Mouse (Mus musculus) olfactory bulb, adult 2 months (tissue): ENCODE data around the gene Plau. TPM values are rescaled to one million over a fixed set of nuclear protein-coding genes. Genes with fewer than 3 reads are reported as not detected.

Experiments
- H3K27ac ChIP-seq: fragments of 200-500 bp; 2 replicates; pipeline ENCODE4 v1.5.1; 2012; ENCODE audit warnings: low read depth, low read length; ENCODE audit not compliant: insufficient read depth
- H3K4me1 ChIP-seq: fragments of 200-500 bp; 2 replicates; pipeline ENCODE4 v1.6.1; 2012; ENCODE audit warnings: low read length; ENCODE audit not compliant: control insufficient read depth, insufficient read depth
- H3K4me3 ChIP-seq: fragments of 200-500 bp; 2 replicates; pipeline ENCODE4 v1.5.1; 2012; ENCODE audit warnings: mild to moderate bottlenecking, low read depth, low read length, moderate library complexity; ENCODE audit not compliant: insufficient read depth
- CTCF ChIP-seq: fragments of 200-500 bp; IDR thresholded peaks from 2 replicates; pipeline ENCODE4 v1.5.1; 2012; ENCODE audit warnings: low read depth, mild to moderate bottlenecking, low read length, moderate library complexity; ENCODE audit not compliant: insufficient read depth
- POLR2A ChIP-seq: fragments of 200-500 bp; IDR thresholded peaks from 2 replicates; pipeline ENCODE4 v1.6.1; 2012; ENCODE audit warnings: mild to moderate bottlenecking, low read depth, low read length, moderate library complexity; ENCODE audit not compliant: insufficient read depth
- WGBS: fragments of 180-500 bp; shearing (Covaris S2); methylation state at CpG from one replicate; pipeline ENCODE4 v1.1.7; 2018; 5-methylcytosine and 5-hydroxymethylcytosine counted together
- polyA plus RNA-seq: library from polyadenylated mRNA; stranded (reverse); fragments of >200 nt; gene quantifications from 2 replicates; pipeline ENCODE4 v1.2.4, GENCODE M21; 2012; ENCODE audit warnings: low replicate concordance; ENCODE audit not compliant: missing spikeins, insufficient read depth, insufficient read length

The Plau gene
- not detected in 2 replicates for polyA plus RNA-seq

DNA sequence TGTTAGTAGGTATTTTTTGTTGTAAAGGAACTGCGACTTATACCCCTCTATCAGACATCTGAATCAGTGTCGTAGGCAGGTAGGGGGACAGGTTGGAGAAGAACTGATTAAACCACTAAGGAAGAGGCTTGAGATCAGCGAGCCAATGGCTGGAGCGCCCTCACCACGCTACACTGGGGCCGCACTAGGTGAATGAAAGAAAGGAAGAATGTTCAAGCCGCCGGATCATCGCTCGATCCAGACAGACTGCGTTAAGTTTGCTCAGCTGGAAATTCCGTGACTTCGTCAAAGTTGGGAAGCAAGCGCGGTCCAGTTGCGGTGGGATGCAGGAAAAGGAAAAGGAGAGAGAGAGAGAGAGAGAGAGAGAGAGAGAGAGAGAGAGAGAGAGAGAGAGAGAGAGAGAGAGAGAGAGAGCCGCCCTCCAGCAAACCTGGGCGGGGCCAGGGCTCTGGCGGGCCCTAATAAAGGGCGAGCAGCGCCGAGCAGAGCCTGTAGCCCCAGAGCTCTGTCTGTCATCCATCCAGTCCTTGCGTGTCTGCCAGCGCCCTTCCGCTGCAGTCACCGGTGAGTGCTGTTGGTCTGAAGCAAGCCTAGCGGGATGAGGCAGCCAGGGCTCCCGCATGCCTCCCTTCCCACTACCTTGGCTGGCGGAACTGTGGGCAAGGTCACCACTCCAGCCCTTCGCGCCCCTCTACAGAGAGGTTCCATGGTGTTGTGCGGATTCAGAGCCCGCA, at the start of gene Plau:
TSS of gene Plau (plus strand) at position 490 of the 734 bp plus-strand sequence.
- peaks cover 13% of the 10 kb centered on the region for H3K4me1 ChIP-seq
- no peak within 1 kb of the TSS for H3K27ac ChIP-seq
- WGBS, result 2% methylated on average over 33 of the region's 33 CpGs
- H3K4me3 ChIP-seq, result peak within 1 kb of the TSS; percentile 39
- TF ChIP-seq CTCF, result no peak
- no peak for TF ChIP-seq POLR2A

DNA sequence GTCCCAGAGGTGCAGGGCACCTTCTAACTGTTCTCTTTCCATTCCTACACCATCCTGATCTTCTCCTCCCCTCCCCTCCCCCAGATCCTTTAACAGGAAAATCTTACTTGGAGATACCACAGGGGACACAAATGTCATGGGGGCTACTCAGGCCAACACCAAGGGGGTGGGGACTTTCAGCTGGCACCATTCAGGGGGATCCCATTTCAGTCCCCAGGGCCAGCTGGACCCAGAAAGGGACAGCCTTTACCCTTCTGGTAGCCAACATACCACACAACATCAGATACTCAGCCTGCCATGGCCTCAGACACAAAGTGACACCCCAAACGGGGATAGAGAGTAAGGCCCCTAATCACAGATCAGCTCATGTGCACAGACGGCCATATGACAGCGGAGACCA, 48.3 kb upstream of the Plau start:
- Histone ChIP-seq H3K27ac (no peak overlapping the region), H3K4me3 (no peak overlapping the region), H3K4me1 (peaks cover 54% of the 10 kb centered on the region)
- 85% methylated on average over 3 of the region's 3 CpGs for WGBS
- TF ChIP-seq CTCF (no peak), POLR2A (no peak)

DNA sequence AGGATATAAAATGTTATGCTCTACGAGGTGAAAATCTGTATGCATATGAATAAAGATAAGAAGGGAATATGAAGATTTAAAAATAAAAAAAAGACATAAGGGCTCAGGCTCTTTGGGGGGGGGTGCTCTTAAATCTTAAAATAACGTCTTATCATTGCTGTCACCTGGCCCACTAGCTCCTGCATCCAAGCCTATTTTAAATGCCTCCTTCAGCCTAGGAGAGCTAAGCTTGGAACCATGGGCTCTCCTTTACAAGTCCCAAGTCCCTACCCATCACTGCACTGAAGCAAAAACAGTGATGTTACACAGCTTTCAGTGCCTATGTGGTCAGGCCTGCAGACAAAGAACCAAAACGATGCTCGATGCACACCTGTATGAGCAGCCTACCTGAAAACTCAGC, 46.9 kb upstream of the Plau start:
- WGBS, result 86% methylated on average over 4 of the region's 4 CpGs
- Histone ChIP-seq H3K27ac (no peak overlapping the region), H3K4me1 (peaks cover 51% of the 10 kb centered on the region), H3K4me3 (no peak overlapping the region)
- TF ChIP-seq POLR2A (no peak), CTCF (no peak)

DNA sequence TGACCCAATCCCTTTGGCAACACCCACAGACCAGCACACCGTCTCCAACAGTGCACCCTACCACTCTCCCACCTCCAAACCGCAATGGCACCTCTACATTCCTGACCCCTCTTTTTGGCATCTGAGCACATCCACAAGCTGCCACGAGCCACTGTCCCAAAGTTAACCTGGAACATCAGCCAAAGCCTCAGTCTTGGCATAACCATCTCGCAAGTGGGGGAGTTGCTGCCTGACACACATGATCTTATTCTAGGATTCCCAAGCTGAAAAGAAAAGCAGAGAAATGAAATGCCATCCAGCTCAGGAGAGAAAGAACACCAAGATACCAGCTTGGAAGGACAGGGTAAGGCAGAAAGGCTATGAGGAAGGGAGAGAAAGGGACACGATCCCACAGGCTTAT, 46.0 kb upstream of the Plau start:
- TF ChIP-seq POLR2A, result no peak
- TF ChIP-seq CTCF, result no peak
- Histone ChIP-seq H3K4me3 (no peak overlapping the region), H3K4me1 (peaks cover 46% of the 10 kb centered on the region), H3K27ac (no peak overlapping the region)
- WGBS, result 80% methylated on average over 5 of the region's 5 CpGs

DNA sequence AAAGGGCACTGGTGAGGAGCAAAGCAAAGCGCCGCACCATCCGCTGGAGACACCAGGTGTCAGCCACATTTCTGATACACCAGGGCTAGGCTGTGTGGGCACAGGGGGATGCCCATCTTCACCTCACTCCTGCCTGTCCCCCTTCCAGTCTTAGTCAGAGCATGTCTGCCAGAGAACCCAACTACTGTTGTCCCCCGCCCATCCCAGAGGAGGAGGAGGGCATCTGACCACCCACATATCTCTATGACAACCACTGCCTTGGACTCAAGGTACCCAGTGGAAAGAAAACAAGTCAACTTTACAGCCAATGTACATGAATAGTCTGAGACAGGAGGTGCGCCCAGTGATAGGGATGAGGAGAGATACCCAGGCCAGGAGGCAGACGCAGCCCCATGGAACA, 45.5 kb upstream of the Plau start:
- Histone ChIP-seq H3K27ac (no peak overlapping the region), H3K4me3 (no peak overlapping the region), H3K4me1 (peaks cover 48% of the 10 kb centered on the region)
- WGBS, result 85% methylated on average over 6 of the region's 6 CpGs
- no peak for TF ChIP-seq CTCF
- TF ChIP-seq POLR2A, result no peak

DNA sequence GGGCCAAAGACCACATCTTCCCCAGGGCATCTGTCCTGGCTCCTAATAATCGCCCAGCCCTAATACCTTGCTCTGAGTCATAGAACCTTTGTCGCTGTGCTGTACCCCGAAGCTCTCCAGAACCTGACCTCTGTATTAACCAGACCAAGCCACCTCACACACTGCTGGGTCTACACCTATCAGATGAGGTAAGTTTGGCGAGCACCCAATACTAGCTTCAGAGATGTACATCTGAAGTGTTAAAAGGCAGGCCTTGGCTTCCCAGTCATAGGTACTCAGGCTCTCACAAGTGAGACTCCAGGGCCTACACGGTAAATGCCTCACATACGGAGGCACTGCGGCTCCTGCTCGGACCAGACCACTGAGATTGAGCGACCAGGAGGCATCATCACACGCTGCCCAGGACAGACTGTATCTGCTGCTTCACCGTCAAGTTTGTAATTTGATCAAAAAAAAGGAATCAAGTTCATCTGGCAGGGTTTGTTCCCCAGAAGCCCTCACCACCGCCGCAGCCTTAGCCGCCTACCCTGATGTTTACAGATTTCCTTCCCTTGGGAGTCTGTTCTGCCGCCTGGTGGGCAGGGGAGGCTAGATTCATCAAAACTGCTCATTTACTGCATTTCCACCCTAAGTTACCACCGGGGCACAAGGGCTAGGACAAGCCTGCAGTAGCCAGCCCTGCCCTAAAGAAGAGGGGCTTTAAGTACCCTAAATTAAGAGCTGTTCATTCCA, 44.8 kb upstream of the Plau start:
- H3K27ac ChIP-seq, result peak overlapping the region; percentile 58; the same call in 1 of the 2 replicates
- 58% methylated on average over 16 of the region's 16 CpGs for WGBS
- TF ChIP-seq POLR2A (no peak), CTCF (no peak)
- H3K4me1 ChIP-seq, result peaks cover 47% of the 10 kb centered on the region
- peak overlapping the region; percentile 21; the same call in 1 of the 2 replicates for H3K4me3 ChIP-seq

DNA sequence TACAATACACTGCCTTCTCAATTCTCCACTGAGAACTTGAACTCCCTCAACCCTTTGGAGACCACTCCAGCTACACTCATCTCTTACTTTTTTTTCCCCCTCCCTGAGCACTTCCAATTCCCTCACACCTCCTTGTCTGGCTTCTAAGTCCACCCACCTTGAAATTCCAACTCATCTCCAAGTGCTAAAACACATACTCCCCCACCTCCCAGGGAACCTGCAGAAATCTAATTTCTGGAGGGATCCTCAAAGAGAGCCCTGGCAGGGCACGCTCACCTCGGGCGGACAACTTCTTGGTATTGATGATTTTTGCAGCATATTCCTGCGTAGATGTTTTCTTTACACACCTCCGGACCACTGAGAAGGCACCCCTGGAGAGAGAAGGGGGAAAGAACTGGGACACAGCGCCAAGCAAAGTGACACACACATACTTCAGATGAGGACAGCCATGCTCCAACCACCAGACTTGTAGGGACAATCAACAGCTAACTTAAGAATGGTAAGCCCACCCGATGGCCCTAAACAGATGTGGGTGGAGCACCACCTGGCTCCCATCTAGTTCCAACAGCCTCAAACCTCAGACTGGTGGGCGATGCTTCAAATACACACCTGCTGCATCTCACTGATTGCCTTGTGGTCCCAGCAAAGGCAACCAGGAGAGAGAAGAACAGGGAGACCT, 44.1 kb upstream of the Plau start:
- H3K4me3 ChIP-seq, result peak overlapping the region; percentile 99
- H3K27ac ChIP-seq, result peak overlapping the region; percentile 58
- WGBS, result 51% methylated on average over 8 of the region's 8 CpGs
- H3K4me1 ChIP-seq, result peaks cover 46% of the 10 kb centered on the region
- TF ChIP-seq POLR2A, result no peak
- no peak for TF ChIP-seq CTCF

DNA sequence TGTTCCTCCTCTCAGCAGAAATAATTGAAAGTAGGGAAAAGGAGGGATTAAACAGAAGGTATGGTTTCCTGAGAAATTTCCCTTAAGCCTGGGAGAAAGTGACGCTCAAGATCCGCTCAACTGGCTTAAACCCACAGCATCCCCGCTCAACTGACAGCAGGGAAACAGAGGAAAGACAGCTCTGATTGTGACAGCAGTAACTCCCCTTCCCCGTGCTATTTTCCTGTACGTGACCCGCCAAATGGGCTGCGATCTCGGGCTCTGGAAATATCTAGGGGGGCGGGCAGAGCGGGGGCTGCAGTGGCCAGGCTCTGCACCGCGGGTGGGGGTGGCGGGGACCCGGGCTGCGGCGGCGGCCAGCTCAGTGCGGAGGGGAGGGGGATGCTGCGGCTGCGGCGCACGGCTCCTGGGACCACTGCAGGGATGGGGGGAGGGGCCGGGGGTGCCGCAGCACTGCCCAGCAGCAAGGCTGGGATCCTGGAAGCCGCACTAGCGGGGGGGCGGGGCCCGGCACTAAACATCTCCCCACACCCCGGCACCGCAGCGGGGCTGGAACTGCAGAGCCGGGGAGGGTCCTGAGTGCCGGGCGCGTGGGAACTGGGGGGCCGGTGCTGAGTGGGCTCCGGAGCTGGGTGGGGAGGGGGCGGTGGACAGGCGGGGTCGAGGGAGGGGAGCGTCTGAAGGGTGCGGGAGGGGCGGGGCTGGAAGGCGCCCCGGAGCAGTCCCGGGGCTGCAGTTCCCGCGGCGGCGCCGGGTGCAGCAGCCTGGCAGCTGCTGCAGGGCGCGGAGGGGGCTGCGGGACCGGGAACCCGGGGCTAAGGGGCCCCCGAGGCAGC, 43.3 kb upstream of the Plau start:
- 2% methylated on average over 42 of the region's 57 CpGs for WGBS
- TF ChIP-seq POLR2A, result no peak
- TF ChIP-seq CTCF, result no peak
- H3K4me3 ChIP-seq, result peak overlapping the region; percentile 99
- peaks cover 43% of the 10 kb centered on the region for H3K4me1 ChIP-seq
- H3K27ac ChIP-seq, result peak overlapping the region; percentile 58; the same call in 1 of the 2 replicates
